Mouse (Mus musculus) heart, postnatal 4 days (tissue): ENCODE results near the gene Dguok. TPM values are rescaled to one million over a fixed set of nuclear protein-coding genes. Genes with fewer than 3 reads are reported as not detected.

Experiments
- DNase-seq: peaks from one replicate; pipeline ENCODE4 v3.0.0; 2021
- total RNA-seq, 2 experiments: library from RNA; stranded (reverse); gene quantifications; 2 replicates each; pipeline ENCODE4 v1.2.3; 2021

Gene Dguok
- total RNA-seq, 2 experiments from 2014 or later: 24.4 to 25.6 TPM

DNA sequence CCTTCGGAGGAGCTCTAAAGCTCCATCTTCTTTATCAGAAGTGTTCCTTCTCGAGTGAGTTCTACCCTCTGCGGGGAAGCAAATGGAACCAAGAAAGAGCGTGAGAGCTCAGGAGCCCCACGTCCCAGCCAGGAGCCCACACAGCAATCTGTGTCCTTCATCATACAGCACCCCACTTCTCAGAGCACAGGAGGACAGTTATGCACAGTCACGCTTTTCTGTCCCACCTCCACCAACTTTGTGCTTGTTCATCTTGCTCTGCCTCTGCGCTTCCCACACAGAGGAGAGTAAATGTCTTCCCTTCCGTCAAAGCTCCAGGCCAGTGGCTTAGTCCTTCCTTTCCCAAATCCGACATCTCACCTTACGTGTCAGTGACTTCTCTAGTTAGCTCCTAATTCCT lies 7.7 kb downstream of the Dguok start:
- no peak for DNase-seq

DNA sequence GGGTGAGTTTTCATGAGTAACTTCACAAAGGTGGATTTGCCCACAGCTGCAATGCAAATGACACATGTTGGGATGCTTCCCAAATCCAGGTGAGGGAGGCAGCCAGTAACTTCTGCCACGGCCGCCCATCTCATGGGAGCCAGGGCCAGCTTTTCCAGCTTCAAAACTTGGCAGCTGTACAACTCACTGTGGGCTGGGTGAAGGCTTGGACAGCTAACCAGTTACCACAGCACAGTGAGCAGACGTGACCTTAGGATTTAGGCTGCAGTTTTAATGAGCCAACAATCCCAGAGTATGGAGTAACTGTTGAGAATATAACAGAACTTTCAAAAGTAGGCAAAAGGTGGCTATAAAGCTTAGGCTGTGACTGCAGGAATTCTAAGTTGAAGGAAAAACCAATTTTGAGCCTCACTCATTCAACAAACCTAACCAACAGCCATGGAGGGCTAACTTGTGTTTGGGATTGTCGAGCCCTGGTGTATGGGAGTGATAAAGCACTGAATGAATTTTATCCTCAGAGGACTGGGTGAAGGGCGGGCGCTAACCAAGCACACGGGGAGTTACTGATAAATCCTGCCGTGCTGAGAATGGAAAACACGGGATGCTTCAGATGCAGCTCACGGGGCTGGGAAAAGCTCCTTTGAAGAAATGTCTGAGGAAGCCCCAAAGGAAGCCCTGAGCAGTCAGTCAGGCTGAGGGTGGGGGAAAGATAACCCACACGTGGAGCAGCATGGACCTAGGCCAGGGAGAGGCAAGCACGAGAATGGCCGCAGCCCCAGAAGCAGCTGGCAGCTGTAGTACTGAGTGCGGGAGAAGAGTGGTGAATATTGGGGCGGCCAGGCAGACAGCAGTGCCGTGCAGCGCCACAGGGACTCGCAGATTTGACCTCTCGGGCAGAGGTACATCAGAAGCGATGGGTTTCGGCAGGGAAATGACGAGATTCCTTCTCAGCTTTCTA lies 9.7 kb downstream of the Dguok start:
- DNase-seq: peak; percentile 65

DNA sequence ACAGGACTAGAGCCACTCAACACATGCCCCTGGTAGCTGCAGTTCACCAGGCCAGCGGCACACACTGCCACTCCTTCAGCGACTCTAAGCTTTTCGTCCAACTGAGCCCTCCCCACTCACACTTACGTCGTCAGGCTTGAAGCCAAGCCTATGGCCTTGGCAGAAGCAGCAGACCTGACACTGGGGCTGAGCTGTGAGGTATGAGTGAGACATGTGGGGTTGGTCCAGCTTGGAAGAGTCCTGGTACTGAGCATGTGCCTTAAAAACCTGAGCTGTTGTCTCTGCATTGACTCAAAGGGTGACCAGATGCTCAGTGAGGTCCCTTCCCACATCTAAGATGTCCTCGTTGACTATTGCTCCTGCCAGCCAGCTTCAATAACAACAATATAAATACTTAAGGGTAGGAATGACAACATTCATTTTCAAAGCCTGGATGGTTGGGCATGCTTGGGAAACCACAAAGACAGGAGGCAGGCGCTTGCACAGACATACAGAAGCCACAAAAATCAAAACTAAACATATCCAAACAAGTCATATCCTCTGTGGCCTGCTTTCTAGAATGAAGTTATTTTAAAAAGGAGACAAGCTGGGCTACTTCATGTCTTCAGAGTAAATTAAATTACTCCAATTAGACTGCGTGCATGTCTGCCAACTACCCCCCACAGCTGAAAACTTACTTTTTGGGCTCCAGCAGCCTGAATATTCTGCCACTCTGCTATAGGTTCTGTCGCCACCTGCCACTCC lies 10.6 kb downstream of the Dguok start:
- DNase-seq: peak; percentile 64

DNA sequence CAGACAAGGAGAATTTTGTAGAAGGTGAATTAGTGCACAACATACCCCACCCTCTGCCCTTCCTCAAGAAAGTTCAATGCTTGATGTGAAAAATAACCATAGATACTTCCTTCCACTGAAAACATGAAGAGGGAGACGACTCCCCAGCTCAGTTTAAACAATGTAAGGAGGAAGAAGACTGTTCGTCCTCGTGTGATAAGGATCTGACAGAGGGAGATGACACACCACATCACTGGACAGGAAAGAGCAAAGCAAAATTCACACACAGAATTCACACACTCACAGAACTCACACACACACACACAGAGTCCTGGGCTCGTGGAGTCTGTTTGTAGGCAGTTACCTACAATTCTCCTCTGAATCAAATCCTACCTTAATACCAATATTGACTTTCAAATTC lies 16.1 kb downstream of the Dguok start:
- no peak for DNase-seq

DNA sequence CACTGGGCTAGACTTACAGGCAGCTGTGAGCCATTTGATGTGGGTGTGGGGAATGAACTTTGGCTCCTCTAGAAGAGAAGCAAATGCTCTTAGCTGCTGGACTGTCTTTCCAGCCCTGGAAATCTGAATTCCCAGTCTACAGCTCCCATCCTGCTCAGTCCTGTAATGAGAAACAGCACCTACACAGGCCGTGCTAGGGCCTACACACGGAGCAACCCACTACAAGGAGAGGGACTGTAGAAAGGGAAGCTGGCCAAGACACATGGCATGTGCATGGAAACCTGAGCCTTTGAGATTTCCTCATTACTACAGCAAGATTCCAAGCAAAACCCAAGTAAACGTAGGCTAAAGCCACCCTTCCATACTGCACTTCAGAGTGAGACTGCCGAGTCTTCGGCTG lies 18.6 kb downstream of the Dguok start:
- DNase-seq: no peak

DNA sequence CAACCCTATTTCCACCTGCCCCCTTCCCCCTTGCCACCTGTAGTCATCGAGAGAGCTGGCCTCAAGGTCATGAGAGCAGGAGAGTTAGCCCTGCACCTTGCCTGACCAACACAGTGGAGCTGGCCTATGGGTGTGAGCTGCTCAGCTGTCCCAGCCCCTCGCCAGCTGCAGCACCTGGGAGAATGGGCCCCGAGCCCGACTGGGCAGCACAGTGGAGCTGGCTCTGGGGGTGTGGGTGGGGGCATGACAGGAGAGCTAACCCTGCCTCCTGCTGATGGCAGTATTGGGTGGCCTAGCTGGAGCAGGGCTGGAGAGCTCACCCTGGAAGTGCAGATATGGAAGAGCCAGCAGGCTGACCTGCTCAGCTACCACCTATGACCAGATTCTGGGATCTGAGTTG lies 19.5 kb downstream of the Dguok start:
- DNase-seq: no peak

DNA sequence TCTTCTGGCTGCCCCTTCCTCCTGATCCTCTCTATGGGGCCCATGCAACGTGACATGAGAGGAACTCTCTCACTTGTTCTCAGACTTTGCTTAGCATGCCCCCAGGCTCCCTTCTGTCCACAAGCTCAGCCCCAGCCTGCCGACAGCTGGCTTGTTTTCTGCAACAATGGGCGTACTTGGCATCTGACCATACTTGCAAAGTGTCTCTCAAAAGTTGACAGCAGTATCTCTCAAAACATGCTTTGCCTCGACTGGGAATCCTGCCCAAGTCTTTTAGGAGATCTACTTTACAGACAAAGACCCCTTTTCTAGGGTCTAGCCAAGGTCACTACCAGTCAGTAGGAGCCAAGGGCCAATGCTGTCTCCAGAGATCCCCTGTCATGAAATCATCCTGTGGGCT lies 20.9 kb downstream of the Dguok start:
- peak; percentile 54 for DNase-seq

DNA sequence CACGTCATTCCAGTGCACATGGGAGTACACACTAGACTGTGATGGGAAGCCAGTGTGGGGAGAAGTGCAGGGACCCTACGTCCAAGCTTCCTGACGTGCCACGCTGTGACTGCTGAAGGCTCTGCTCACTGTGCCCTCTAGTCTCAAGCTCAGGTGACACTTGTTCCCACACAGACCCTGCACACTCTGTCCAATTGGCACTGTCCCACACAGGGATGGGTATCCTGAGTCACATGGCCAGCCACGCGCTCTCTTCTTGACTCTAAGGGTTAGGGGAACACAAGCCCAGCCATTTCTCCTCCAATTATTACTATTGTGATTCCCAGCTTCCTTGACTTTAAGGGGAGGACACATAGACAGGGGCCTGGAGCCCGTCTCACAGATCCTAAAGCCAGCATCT lies 23.0 kb downstream of the Dguok start:
- no peak for DNase-seq

DNA sequence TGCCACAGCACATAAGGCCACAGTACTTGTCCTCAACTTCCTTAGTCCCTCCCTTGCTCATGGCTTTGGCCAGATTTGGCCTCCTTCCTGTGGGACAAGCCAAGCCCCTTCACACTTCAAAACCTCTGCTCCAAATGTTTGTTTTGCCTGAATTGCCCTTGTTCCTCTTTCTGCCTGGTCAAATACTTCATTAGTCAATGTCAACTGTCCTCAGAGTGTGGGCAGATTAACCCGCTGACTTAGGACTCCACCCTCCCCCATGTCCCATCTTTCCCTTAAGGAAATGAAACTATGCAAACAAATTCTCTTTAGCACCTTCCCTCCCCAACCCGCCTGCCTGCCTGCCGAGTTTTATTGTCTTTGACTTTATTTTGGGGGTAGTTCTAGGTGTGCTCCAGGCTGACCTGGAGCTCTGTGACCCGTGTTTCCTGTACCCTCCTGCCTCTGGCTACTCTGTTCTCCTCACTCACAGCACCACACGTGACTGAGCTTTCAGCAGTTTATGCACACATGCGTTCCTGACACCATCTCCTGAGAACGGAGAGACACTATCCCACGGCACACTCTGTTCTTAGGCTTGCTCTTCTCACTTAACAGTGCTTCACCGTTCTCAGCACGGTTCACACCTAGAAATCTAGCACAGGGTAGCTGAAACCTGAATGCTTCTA lies 24.2 kb downstream of the Dguok start:
- DNase-seq: no peak

DNA sequence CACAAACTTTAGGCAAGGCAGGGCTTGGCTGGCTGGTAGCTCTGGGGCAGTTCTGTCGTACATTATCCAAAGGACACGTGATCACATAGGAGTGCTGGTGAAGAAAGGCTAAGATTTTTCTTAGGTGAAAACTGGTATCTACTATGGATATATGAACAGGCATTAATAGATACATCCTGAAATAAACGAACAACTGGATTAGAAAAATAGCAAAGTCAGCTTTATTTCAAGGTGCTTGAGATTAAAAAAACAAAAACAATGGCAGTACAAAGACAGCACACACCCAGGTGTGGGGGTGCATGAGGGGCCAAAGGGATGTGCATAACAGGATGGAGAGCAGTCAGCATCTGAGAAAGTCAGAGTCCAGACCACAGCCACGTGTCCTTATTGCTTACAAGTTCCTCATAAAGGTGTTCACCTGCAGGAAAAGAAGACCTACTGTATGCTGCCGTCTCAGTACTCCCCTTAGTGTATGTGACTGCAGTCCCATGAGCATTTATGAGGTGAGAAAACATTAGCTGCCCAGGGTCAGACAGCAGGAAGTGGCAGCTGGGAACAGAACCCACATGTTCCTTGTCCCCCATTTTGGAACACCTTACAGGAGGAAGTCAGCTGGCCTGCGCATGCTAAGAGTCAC lies 26.6 kb downstream of the Dguok start:
- DNase-seq: no peak

DNA sequence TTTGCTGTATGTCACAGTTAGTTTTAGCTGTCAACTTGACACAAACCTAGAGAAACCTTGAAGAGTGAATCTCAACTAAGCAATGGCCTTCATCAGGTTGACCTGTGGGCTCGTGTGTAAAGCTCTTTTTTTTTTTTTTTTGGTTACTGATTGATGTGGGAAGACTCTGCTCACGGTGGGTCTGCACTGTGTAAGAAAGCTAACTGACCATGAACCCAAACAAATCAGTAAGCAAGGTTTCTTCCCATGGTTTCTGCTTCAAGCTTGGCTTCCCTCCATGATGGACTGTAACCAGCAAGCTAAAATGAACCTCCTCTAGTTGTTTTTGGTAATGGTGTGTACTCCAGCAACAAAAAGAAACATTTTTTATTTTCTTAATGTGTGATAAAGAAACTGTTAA lies 27.6 kb downstream of the Dguok start:
- DNase-seq: no peak

DNA sequence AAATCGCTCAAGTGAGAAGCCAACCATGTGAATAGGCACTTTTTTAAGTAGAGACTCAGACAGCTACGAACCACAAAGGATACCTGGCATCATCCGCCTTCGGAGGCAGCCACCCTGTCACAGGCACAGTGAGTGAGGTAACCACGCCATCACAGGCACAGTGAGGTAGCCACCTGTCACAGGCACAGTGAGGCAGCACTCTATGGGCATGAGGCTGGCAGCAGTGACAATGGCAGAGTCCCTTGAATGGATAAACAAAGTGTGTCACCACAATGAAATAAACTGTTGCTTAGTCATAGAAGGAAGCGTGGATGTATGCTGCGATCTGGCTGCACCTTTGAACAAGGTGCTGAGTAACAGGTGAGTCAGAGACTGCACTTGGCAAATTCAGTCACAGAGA lies 28.1 kb downstream of the Dguok start:
- no peak for DNase-seq

DNA sequence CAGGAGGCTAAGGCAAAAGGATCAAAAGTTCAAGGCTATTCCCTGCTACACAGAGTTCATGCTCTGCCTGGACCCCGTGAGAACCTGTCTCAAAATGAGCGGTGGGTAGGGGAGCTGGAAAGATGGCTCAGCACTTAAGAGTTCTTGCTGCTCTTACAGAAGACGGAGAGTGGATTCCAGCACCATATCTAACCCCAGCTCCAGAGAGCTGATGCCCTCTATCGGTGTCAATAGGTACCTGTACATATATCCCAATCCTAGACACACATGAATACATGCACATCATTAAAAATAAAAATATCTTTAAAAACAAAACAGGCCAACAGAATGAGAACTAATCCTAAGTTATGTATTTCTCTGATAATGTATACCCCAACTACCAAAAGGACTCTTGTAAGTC lies 28.6 kb downstream of the Dguok start:
- no peak for DNase-seq

DNA sequence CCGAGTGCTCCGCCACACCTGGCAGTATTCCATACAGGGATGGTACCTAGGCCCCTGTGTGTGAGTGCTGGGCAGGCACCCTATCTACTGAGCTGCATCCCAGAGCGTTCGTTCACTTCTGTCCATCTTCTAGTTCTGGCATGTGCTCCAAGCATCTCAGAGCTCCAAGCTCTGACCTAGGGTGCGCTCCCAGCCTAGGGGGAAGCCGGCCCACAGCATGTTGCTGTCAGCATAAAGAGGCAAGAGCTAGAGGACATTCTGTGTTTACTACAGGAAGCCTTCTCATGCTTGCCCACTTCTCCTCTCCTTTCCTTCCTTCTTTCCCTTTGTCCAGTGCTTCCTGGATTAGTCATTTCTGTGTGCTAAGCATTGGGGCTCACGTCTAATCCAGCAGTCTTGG lies 31.3 kb downstream of the Dguok start:
- DNase-seq: no peak

DNA sequence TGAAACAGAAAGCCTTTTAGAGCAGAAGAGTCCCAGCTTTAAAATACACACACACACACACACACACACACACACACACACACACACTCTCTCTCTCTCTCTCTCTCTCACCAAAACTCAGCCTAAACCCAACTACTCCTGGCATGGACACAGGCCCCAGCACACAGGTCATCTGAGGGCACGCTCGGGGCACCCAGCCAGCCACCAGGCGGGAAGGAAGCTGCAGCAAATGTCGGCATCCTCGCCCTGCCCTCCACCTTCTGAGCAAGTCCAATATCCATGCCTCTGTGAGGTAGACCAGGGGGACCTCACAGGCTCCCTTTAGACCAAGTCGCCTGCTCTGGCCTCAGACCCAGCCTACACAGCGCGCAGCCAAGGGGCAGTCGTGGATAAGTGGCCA lies 33.5 kb downstream of the Dguok start:
- DNase-seq: peak; percentile 77

DNA sequence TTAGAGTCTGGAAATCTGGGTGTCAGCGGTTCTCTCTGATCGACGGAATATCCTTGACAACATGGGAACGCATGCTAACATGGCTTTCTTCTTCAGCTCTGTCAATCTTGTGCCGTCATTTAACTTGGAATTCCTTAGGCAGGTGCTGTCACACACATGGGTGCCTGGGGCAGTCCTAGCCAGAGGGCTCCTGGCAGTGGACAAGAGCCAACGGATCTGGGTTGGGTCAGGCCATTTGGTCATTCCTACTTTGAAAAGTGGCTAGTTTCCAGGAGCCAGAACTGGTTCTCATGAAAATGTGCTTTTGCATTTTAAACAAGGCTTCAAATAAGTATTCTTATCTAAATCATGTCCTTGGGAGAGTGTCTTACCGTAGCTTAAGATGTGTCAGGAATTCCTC lies 35.0 kb downstream of the Dguok start:
- no peak for DNase-seq

DNA sequence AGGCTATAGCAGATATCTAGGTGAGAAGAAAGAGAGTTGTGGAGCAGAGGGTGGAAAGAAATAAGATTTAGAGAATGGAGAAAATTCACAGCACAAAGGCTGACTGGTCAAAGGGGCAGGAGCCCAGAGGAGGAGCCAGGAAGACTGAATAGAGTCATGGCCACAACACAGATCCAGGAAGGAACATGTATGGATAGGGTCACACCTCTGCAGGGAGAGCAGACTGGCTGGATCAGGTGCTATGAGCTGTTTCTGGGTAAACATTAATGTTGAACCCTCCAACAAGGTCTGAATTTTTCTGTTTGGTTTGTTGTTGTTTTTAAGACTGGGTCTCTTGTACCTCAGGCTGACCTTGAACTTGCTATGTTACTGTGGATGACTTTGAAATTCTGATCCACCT lies 42.8 kb downstream of the Dguok start:
- DNase-seq: no peak

DNA sequence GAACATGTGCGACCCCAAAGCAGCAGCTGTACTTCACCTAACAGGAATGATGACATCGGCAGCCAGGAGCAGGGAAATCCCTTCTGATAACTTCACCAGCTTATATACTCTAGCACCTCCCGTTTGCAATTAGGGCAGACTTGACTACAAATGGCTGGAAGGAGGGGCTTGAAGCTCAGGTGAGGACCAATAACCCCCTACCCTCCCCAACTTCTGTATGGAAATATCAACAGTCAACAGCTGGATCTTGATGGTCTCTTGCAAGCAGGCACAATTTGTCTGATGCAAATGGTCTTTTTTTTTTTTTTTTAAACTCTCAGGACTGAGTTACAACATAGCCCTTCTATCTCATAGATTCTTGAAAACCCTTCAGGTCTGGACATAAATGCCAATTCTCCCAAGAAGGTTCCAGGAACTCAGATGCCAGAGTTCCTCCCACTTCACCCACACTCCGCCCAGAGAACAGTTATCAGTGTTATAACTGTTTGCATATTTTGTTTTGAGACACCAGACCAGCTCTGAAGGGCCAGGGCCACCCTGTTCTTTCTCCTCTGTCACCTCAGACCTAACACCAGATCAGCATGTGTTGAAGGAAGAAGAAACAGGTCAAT lies 47.6 kb downstream of the Dguok start, which contains the start of gene Tet3:
Gene Tet3, minus strand, starts transcription at position 51 of the 611 bp plus-strand sequence.
- no peak for DNase-seq

DNA sequence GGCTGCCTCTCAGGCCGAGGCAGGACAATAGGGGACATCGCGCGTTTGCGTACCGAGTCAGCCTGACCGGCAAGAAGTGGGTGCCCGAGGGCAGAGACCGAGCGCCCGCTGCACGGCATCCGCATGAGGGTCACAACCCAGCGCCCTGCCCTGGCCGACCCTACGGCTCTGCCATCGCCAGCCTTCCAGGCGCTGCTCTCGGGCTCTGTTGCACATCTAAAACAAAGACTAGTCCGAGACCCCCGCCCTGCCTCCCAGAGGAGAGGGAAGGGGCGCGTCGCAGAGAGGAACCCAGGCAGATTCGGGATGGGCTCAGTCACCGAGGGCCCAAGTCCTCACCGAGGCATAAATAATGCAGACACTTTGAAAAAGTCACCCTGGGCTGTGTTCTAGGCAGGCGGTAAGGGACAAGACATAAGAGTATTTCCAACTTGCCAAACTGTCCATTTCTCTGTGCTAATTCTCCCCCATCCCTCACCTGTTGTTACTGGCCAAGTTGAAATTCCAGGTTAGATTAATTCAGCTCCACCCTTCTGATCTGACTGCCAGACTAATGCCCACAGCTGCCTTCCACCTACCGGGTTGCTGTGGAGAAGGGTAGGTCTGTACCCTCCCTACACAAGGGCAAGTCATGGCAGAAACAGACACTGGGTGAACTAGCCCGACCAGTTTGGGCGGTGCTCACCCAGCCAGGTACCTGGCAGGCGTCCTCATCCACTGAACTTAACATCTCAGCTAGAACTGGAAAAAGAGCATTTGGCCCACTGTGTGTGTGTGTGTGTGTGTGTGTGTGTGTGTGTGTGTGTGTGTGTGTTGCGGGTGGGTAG lies 49.6 kb downstream of the Dguok start:
- DNase-seq: no peak

DNA sequence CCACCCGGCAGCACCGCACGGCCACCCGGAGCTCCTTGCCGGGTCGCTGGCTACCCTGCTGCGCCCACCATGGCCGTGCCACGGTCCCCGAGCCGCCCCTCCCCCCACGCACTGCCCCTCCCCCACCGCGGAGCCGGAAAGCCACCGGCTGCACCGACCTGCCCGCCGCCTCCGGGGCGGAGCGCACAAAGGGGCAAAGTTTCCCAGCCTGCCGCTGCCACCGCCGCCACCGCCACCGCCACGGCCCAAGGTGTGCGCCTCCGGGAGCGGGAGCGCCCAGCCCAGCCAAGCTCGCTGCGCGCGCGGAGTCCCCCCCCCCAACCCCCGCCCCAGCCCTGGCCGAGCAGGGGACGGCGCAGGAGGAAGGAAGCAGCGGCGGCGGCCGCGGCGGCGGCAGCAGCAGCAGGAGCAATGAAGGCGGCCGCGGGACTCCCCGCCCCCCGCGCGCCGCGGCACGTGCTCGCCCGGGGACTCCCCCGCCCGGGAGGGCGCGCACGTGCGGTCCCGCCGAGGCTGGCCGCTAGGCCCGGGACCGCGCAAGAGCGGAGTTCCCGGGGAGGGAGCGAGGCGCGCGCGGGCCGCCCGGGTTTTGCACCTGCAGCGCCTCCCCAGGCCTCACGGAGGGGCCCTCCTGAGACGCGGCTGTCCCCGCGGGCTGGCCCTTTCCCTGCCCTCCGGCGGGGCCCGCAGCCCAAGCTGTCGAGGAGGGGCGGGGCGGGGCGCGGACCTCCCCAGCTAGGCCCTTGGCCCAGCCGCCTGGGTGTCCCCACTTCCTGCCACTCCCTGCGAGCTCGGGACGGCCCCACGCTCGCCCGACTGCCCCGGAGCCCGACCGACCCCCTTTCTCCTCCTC lies 50.4 kb downstream of the Dguok start:
- peak; percentile 78 for DNase-seq
